ENCODE assay signal across 8 mouse cellular contexts in genomic region chr9:107629901-107630425, GRCm38 (mm10). TPM values are rescaled to one million over a fixed set of nuclear protein-coding genes. Genes with fewer than 3 reads are reported as not detected.
DNase-seq lines count a peak whose midpoint lies in the region; ATAC-seq and TF ChIP-seq lines count a peak whose summit lies in the region.

No protein-coding gene starts in this region.

- intact Hi-C loops in heart, adult 2 months (cut with DNase I) = loop anchor here (5.0 kb wide), 1 partner anchor 63 kb away; the partner anchor contains the start of gene Hyal2

- peak; percentile 8; the same call in 1 of the 2 replicates for ATAC-seq in forebrain, embryonic 14.5 days
- ATAC-seq in neural tube, embryonic 11.5 days (ENCODE audit: insufficient read depth, low FRiP score, low TSS enrichment) = peak; percentile 24; the same call in 1 of the 2 replicates

- peak overlapping the region; percentile 31 for H3K9ac ChIP-seq in heart, adult 2 months (ENCODE audit: low read depth, low read length)
- H3K9ac ChIP-seq in ES-E14 (ENCODE audit: insufficient read depth, low read depth, low read length, poor library complexity, severe bottlenecking) = peak overlapping the region; percentile 19; the same call in 1 of the 2 replicates
- peak overlapping the region; percentile 69 for H3K9ac ChIP-seq in forebrain, embryonic 14.5 days (ENCODE audit: low read length)
- peak overlapping the region; percentile 65 for H3K9ac ChIP-seq in neural tube, embryonic 11.5 days (ENCODE audit: low read length)

- WGBS in heart, adult 2 months = 34% methylated on average over 14 of the region's 14 CpGs
- 4% methylated on average over 14 of the region's 14 CpGs for WGBS in forebrain, embryonic 14.5 days
- 10% methylated on average over 14 of the region's 14 CpGs for WGBS in limb, embryonic 10.5 days
- 6% methylated on average over 14 of the region's 14 CpGs for WGBS in neural tube, embryonic 11.5 days

- H3K4me2 ChIP-seq in forebrain, embryonic 14.5 days (ENCODE audit: low read length) = peak overlapping the region; percentile 48
- H3K4me2 ChIP-seq in neural tube, embryonic 11.5 days (ENCODE audit: low read depth) = peak overlapping the region; percentile 54

- no peak for TF ChIP-seq POLR2A in heart, adult 2 months (IDR thresholded peaks at IDR 0.05; ENCODE audit: insufficient read depth, low read depth, low read length)

- no peak for TF ChIP-seq EP300 in heart, adult 2 months (IDR thresholded peaks at IDR 0.05; ENCODE audit: insufficient read depth, low read depth, low read length)

- in situ Hi-C loops in ES-E14 (cut with MboI; ENCODE audit: low sequenced_read_pairs in 2 of 2, unreplicated experiment in 2 of 2) = no loop called here

- peaks cover 7% of the 10 kb centered on the region for H3K79me2 ChIP-seq in heart, adult 2 months (replicated peaks; ENCODE audit: control insufficient read depth, insufficient read depth, low read length)

- peaks cover 43% of the 10 kb centered on the region for H3K4me1 ChIP-seq in heart, adult 2 months (ENCODE audit: control insufficient read depth, insufficient read depth, low read length)
- peaks cover 14 to 54% of the 10 kb centered on the region in 2 experiments; a peak in 3 of 4 replicates for H3K4me1 ChIP-seq in ES-E14 (ENCODE audit: control insufficient read depth in 2 of 2, insufficient read depth in 2 of 2, low read length in 2 of 2, poor library complexity in 1 of 2)
- H3K4me1 ChIP-seq in forebrain, embryonic 14.5 days (ENCODE audit: control insufficient read depth, insufficient read depth, low read length) = peaks cover 69% of the 10 kb centered on the region
- peaks cover 93% of the 10 kb centered on the region for H3K4me1 ChIP-seq in limb, embryonic 10.5 days
- peaks cover 73% of the 10 kb centered on the region for H3K4me1 ChIP-seq in neural tube, embryonic 11.5 days (ENCODE audit: control insufficient read depth, insufficient read depth, low read length)

- peaks cover 6% of the 10 kb centered on the region; the same call in 1 of the 2 replicates for H3K36me3 ChIP-seq in heart, adult 2 months (ENCODE audit: control insufficient read depth, insufficient read depth, low read length)
- peaks cover 5% of the 10 kb centered on the region; the same call in 1 of the 2 replicates for H3K36me3 ChIP-seq in ES-E14 (ENCODE audit: control insufficient read depth, insufficient read depth, low read length, poor library complexity, severe bottlenecking)
- H3K36me3 ChIP-seq in forebrain, embryonic 14.5 days (ENCODE audit: control insufficient read depth, insufficient read depth, low read length) = peaks cover 14% of the 10 kb centered on the region
- peaks cover 63% of the 10 kb centered on the region for H3K36me3 ChIP-seq in limb, embryonic 10.5 days
- no peaks in the 10 kb centered on the region; the same call in 1 of the 2 replicates for H3K36me3 ChIP-seq in neural tube, embryonic 11.5 days (ENCODE audit: control insufficient read depth, insufficient read depth, low read length)

- peak in 1 of 2 experiments; percentile 56 for DNase-seq in heart, adult 2 months
- DNase-seq in heart, adult 8-10 months (ENCODE audit: low spot score) = no peak
- no peak for DNase-seq in ES-E14 (ENCODE audit: low read depth, low spot score)
- DNase-seq in forebrain, embryonic 14.5 days (ENCODE audit: low spot score) = peak; percentile 69
- peak; percentile 61 for DNase-seq in limb, embryonic 10.5 days (ENCODE audit: low spot score)
- DNase-seq in neural tube, embryonic 11.5 days (ENCODE audit: low spot score) = peak; percentile 71
- no peak for DNase-seq in adipocyte (ENCODE audit: low spot score)
- no peak for DNase-seq in adrenal gland, postnatal 25 days

- TF ChIP-seq CTCF in heart, adult 2 months (IDR thresholded peaks at IDR 0.05) = no peak

- H3K9me3 ChIP-seq in ES-E14 (ENCODE audit: control insufficient read depth, insufficient read depth, low read depth, low read length) = no peaks in the 10 kb centered on the region
- no peaks in the 10 kb centered on the region for H3K9me3 ChIP-seq in forebrain, embryonic 14.5 days (replicated peaks; ENCODE audit: control insufficient read depth, low read length)
- H3K9me3 ChIP-seq in limb, embryonic 10.5 days (replicated peaks) = no peaks in the 10 kb centered on the region
- H3K9me3 ChIP-seq in neural tube, embryonic 11.5 days (ENCODE audit: control insufficient read depth, low read length) = no peaks in the 10 kb centered on the region

- H3K27ac ChIP-seq in heart, adult 2 months = peak overlapping the region; percentile 97
- H3K27ac ChIP-seq in ES-E14 (ENCODE audit: insufficient read depth, low read depth, low read length, poor library complexity, severe bottlenecking) = peak overlapping the region; percentile 69; the same call in 1 of the 2 replicates
- peak overlapping the region; percentile 96 for H3K27ac ChIP-seq in forebrain, embryonic 14.5 days (ENCODE audit: low read depth, low read length)
- H3K27ac ChIP-seq in limb, embryonic 10.5 days = peak overlapping the region; percentile 95
- H3K27ac ChIP-seq in neural tube, embryonic 11.5 days (ENCODE audit: low read depth, low read length) = peak overlapping the region; percentile 98

- no peaks in the 10 kb centered on the region for H3K27me3 ChIP-seq in heart, adult 2 months (ENCODE audit: control insufficient read depth, insufficient read depth, low read length)
- H3K27me3 ChIP-seq in forebrain, embryonic 14.5 days (replicated peaks; ENCODE audit: control insufficient read depth, insufficient read depth, low read length) = no peaks in the 10 kb centered on the region
- no peaks in the 10 kb centered on the region for H3K27me3 ChIP-seq in limb, embryonic 10.5 days (ENCODE audit: low read depth, poor library complexity, severe bottlenecking)
- H3K27me3 ChIP-seq in neural tube, embryonic 11.5 days (ENCODE audit: control insufficient read depth, insufficient read depth, low read length) = no peaks in the 10 kb centered on the region

- peak overlapping the region; percentile 11; the same call in 1 of the 2 replicates for H3K4me3 ChIP-seq in heart, adult 2 months
- H3K4me3 ChIP-seq in ES-E14 (ENCODE audit: insufficient read depth in 1 of 2, low read depth in 1 of 2, low read length in 2 of 2, poor library complexity in 1 of 2, severe bottlenecking in 1 of 2) = peak overlapping the region; percentile 21 to 31; a peak in 3 of 4 replicates
- H3K4me3 ChIP-seq in forebrain, embryonic 14.5 days (ENCODE audit: low read depth, low read length) = peak overlapping the region; percentile 7; the same call in 1 of the 2 replicates
- peak overlapping the region; percentile 95 for H3K4me3 ChIP-seq in limb, embryonic 10.5 days
- H3K4me3 ChIP-seq in neural tube, embryonic 11.5 days (ENCODE audit: low read depth, low read length) = peak overlapping the region; percentile 20

TF ChIP-seq in ES-E14, 5 proteins besides CTCF, POLR2A, EP300 and RAD21 (continues in another document):
- no peak for TF ChIP-seq HCFC1 (IDR thresholded peaks at IDR 0.05; ENCODE audit: borderline replicate concordance, insufficient read depth, low read length)
- no peak for TF ChIP-seq ZNF384 (IDR thresholded peaks at IDR 0.05; ENCODE audit: low read depth, low read length)

RNA-seq across cellular contexts. Expression of gene Gnai2, which starts 5.2 kb away (rescaled TPM):
- total RNA-seq in heart, adult 2 months (2021) = 100 to 1,000 TPM; 243 to 250 TPM
- 311 and 386 TPM in 2 replicates for polyA plus RNA-seq in heart, adult 2 months (2012; rRNA removed)
- 100 to 1,000 TPM; 227 to 299 (median 259) TPM for total RNA-seq in heart, adult 8-10 months (2022)
- total RNA-seq in ES-E14 (2012; rRNA removed) = 178 and 232 TPM in 2 replicates
- 371 and 423 TPM in 2 replicates for polyA plus RNA-seq in forebrain, embryonic 14.5 days (2014; fragmentation: Nextera tagmentation; extraction: Ambion mirVana)
- polyA plus RNA-seq in limb, embryonic 10.5 days (2016; fragmentation: Nextera tagmentation; extraction: Ambion mirVana) = 355 and 403 TPM in 2 replicates
- 434 and 452 TPM in 2 replicates for polyA plus RNA-seq in neural tube, embryonic 11.5 days (2014; fragmentation: Nextera tagmentation; extraction: Ambion mirVana)
- total RNA-seq in adrenal gland, postnatal 25 days (2021) = 202 and 238 TPM in 2 replicates

RNA-seq across cellular contexts. Expression of gene Sema3b, which starts 20.9 kb away (rescaled TPM):
- 10 to 100 TPM; 19.9 to 24.2 TPM for total RNA-seq in heart, adult 2 months (2021)
- 33.7 and 39.1 TPM in 2 replicates for polyA plus RNA-seq in heart, adult 2 months (2012; rRNA removed)
- total RNA-seq in heart, adult 8-10 months (2022) = 10 to 100 TPM; 21.1 to 33.0 (median 24.2) TPM
- total RNA-seq in ES-E14 (2012; rRNA removed) = 7.4 and 7.6 TPM in 2 replicates
- polyA plus RNA-seq in forebrain, embryonic 14.5 days (2014; fragmentation: Nextera tagmentation; extraction: Ambion mirVana) = 0.85 and 1.3 TPM in 2 replicates
- 2.2 and 3.6 TPM in 2 replicates for polyA plus RNA-seq in limb, embryonic 10.5 days (2016; fragmentation: Nextera tagmentation; extraction: Ambion mirVana)
- polyA plus RNA-seq in neural tube, embryonic 11.5 days (2014; fragmentation: Nextera tagmentation; extraction: Ambion mirVana) = 2.6 and 3.0 TPM in 2 replicates
- total RNA-seq in adrenal gland, postnatal 25 days (2021) = 5.1 and 8.4 TPM in 2 replicates

RNA-seq across cellular contexts. Expression of gene Slc38a3, which starts 39.4 kb away (rescaled TPM):
- 10 to 100 TPM; 71.5 to 88.3 TPM for total RNA-seq in heart, adult 2 months (2021)
- polyA plus RNA-seq in heart, adult 2 months (2012; rRNA removed) = 162 and 314 TPM in 2 replicates
- total RNA-seq in heart, adult 8-10 months (2022) = 10 to 100 TPM; 62.8 to 91.0 (median 81.6) TPM
- total RNA-seq in ES-E14 (2012; rRNA removed) = 2.9 and 8.9 TPM in 2 replicates
- 32.8 and 32.9 TPM in 2 replicates for polyA plus RNA-seq in forebrain, embryonic 14.5 days (2014; fragmentation: Nextera tagmentation; extraction: Ambion mirVana)
- 3.9 and 4.3 TPM in 2 replicates for polyA plus RNA-seq in limb, embryonic 10.5 days (2016; fragmentation: Nextera tagmentation; extraction: Ambion mirVana)
- polyA plus RNA-seq in neural tube, embryonic 11.5 days (2014; fragmentation: Nextera tagmentation; extraction: Ambion mirVana) = 6.8 and 7.2 TPM in 2 replicates
- total RNA-seq in adrenal gland, postnatal 25 days (2021) = 0.39 and 8.5 TPM in 2 replicates

RNA-seq across cellular contexts. Expression of gene Ifrd2, which starts 42.5 kb away (rescaled TPM):
- total RNA-seq in heart, adult 2 months (2021) = 10 to 100 TPM; 39.9 to 51.4 TPM
- polyA plus RNA-seq in heart, adult 2 months (2012; rRNA removed) = 43.7 and 54.5 TPM in 2 replicates
- total RNA-seq in heart, adult 8-10 months (2022) = 10 to 100 TPM; 43.7 to 58.2 (median 47.5) TPM
- total RNA-seq in ES-E14 (2012; rRNA removed) = 66.6 and 82.7 TPM in 2 replicates
- 18.7 and 19.1 TPM in 2 replicates for polyA plus RNA-seq in forebrain, embryonic 14.5 days (2014; fragmentation: Nextera tagmentation; extraction: Ambion mirVana)
- 55.0 and 69.4 TPM in 2 replicates for polyA plus RNA-seq in limb, embryonic 10.5 days (2016; fragmentation: Nextera tagmentation; extraction: Ambion mirVana)
- 35.2 and 39.0 TPM in 2 replicates for polyA plus RNA-seq in neural tube, embryonic 11.5 days (2014; fragmentation: Nextera tagmentation; extraction: Ambion mirVana)
- total RNA-seq in adrenal gland, postnatal 25 days (2021) = 47.0 and 54.5 TPM in 2 replicates

RNA-seq across cellular contexts. Expression of gene Hyal3, which starts 49.3 kb away (rescaled TPM):
- under 1 TPM; 0.29 to 0.34 TPM for total RNA-seq in heart, adult 2 months (2021)
- polyA plus RNA-seq in heart, adult 2 months (2012; rRNA removed) = 0.26 and 0.31 TPM in 2 replicates
- total RNA-seq in heart, adult 8-10 months (2022) = under 1 TPM; 0.20 to 0.72 (median 0.25) TPM
- total RNA-seq in ES-E14 (2012; rRNA removed) = 0.54 and 1.2 TPM in 2 replicates
- polyA plus RNA-seq in forebrain, embryonic 14.5 days (2014; fragmentation: Nextera tagmentation; extraction: Ambion mirVana) = 0.66 and 1.0 TPM in 2 replicates
- polyA plus RNA-seq in limb, embryonic 10.5 days (2016; fragmentation: Nextera tagmentation; extraction: Ambion mirVana) = 0.56 and 0.82 TPM in 2 replicates
- polyA plus RNA-seq in neural tube, embryonic 11.5 days (2014; fragmentation: Nextera tagmentation; extraction: Ambion mirVana) = 0.24 and 0.30 TPM in 2 replicates
- 2.0 and 2.8 TPM in 2 replicates for total RNA-seq in adrenal gland, postnatal 25 days (2021)

Comparison
In these comparisons a context has a peak if more than half of its experiments do, and no peak if none do; other contexts are left out.
1. DNase-seq: peak in forebrain, embryonic 14.5 days (single experiment), limb, embryonic 10.5 days (single experiment) and neural tube, embryonic 11.5 days (single experiment); none in heart, adult 8-10 months (single experiment), ES-E14 (single experiment), adipocyte (single experiment) and adrenal gland, postnatal 25 days (single experiment).
2. H3K4me3 ChIP-seq: peak in every context shown above with its lines; median percentile 95 in limb, embryonic 10.5 days; 26 in ES-E14; 20 in neural tube, embryonic 11.5 days; 11 in heart, adult 2 months; 7 in forebrain, embryonic 14.5 days.
3. H3K9ac ChIP-seq: peak in every context shown above with its lines; median percentile 69 in forebrain, embryonic 14.5 days; 65 in neural tube, embryonic 11.5 days; 31 in heart, adult 2 months; 19 in ES-E14.
4. Peak in every context shown above with its lines, with median percentiles within 50 percentile points of each other: H3K27ac ChIP-seq.